Mouse (Mus musculus): ENCODE measurements around the gene Gast. TPM values are rescaled to one million over a fixed set of nuclear protein-coding genes. Genes with fewer than 3 reads are reported as not detected.

The Gast gene
- total RNA-seq, 2 experiments from 2014 or later = not detected

- peak; percentile 78 to 81 for DNase-seq
Observed at GRCm38 (mm10) chr11:100362209-100362978, 28.2 kb downstream of the Gast start.

DNA sequence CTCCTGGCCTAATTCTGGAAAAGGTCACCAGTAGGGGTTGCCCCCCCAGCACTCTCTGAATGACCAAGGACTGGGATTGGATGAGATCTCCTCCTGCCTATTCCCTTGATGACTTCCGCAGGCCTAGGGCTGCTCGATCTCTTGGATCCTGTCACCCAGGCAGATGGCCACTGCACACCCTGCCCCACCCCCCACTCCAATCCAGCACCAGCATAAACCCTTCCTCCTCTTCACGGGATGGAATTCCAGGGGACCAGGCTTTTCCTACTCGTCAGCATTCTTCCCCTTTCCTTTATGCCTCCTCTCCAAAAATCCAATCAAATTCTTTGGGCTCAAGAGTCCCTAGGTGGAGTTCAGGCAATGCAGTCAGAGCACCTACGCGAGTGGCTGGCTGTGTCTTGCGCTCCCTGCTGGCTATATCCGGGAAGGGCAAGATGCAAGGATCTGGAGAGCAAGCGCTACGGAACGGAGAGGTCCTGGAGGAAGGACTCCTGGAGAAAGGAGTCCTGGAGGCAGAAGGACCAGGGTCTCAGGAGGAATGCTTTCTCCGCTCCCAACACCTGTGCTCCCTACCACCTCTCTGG, 28.9 kb downstream of the Gast start:
- DNase-seq = peak; percentile 75 to 78

- no peak for DNase-seq
Observed at GRCm38 (mm10) chr11:100369145-100369544, 34.9 kb downstream of the Gast start.

DNA sequence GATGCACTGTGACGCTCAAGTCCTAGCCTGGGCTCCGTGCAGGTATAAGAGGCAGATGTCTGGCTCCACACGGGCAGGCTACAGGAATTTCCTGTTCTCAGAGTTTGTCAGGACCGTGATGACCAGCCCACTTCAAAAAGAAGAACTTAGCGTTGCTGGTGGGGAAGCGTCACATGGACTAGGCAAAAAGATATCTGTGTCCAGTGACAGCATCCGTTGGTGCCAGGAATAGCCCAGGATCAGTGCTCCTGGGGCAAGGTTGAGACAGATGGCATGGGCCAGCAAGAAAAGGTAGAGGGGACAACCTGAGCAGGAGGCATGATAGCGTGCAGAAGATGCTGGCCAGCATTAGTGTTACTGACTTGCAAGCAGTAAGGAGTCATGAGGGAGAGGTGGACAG, 35.6 kb downstream of the Gast start:
- no peak for DNase-seq

DNA sequence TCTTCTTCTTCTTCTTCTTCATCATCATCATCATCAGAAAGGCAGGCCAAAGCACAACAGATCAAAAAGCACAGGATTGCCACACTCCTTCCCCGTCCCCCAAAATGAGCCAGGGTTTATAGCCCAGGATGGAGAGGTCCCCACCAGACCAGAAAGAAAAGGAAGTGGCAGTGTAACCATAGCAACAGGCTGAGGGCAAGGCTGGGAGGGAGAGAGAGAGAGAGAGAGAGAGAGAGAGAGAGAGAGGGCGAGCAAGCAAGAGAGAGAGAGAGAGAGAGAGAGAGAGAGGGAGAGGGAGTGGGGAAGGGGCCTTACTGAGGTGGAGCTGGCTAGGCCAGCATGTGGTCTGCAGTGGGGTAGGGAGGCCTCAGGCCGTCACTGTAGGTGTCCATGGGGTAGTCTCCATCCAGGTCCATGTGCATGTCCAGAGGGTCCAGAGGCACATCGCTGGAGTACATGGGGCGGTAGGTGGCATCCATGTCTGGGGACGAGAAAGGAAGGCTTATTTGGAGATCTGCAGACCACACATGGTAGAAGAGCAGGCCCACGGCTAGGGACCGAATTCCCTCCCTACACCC, 37.9 kb downstream of the Gast start:
- no peak for DNase-seq

DNA sequence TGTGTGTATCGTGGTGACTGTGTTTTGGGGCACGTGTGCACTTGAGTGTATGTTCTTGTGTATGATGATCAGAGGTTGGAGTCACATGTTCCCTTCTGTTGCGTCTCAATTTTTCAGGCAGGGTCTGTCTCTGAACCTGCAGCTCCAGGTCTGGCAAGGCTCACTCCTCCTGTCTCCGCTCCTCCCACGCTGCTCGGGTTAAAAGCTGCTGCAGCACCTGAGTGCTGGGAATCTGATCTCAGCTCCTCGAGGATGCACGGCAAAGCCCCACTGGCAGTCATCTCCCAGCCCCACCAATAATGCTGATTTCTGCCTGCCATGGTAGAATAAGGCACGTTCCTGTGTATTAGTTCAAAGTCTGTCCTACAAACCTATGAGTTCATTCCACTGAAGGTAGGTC, 40.9 kb downstream of the Gast start:
- no peak for DNase-seq

DNA sequence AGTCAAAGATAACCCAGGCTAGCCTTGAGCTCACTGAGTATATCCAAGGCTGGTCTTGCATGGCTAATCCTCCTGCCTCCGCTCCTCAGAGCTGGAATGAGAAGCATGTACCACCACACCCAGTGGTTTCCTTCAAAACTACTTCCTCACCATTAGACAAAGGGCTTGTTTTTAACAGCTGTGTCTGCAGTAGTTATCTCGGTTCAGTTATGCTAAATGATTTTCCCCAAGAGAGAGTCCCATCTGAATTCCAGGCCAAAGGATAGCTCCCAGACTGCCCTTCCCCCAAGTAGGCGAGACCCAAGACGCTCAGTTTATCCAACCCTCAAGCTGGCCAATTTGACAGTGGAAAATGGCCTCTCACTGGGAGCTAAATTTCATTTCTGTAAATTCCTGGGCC, 41.8 kb downstream of the Gast start:
- no peak for DNase-seq

DNA sequence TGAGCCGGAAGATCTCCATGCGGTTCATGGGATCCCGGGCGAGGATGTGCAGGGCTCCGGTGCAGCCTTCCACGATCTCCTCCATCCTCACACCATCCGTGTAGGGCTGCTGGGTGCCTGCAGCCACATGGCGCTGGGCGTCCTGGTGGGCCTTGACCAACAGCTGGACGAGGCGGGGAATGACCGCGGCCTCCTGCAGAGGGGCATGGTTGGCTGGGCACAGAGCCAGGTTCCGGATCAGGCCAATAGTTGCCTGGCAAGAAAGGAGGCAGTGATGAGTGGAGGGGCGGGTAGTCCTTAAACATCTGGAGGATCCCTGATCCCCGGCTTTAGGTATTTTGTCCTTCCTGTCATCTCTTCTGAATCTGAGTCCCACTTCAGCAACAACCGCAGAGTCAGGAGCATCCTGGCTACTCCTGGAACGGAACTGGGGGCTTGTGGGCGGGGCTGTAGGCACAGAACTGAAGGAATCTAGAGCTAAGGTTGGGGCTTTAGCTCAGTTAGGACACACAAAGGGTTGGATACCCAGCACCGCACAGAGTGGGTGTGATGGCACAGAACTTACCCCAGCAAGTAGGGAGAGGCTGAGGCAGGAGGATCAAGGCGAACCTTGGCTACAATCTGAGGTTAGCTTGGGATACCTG, 42.7 kb downstream of the Gast start:
- DNase-seq = no peak

GRCm38 (mm10) chr11:100377989-100378388, 43.8 kb downstream of the Gast start:
- no peak for DNase-seq

DNA sequence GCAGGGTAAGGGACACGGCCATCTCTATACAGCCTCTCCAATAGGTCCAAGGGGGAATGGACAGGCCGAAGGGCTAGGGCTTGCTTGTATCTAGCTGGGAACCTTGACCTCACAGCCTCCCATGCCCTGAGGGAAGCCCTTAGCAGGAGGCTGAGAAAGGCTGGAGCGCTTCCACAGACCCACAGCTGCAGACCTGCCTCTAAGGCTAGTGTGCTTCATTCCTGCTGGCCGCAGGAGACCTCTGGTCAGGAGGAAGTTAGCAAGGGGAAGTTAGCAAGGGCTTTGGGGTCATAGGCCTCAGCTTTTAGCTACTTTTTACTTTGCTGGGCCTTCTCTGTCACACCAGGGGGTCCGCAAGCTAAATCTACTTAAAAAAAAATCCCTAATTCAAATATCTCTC, 44.2 kb downstream of the Gast start:
- DNase-seq = no peak

DNA sequence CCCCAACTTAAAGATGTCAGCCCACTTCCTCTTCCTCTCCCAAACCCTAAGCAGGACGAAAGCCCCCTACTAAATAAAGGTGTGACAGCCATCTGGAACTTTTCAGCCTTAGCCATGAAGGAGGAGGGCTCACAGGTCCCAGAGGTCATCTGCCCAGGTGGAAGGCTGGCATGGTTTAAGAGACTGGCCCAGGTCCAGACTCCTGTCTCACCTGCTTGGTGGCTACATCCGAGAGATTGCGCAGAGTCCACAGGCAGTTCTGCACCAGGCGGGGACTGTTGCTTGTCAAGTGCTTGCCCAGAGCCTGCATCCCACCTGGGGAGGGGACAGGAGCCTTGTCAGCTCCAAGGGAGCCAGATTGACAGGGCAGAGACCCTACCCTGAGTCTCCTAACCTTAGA, 45.1 kb downstream of the Gast start:
- no peak for DNase-seq

GRCm38 (mm10) chr11:100382682-100383081, 48.5 kb downstream of the Gast start:
- no peak for DNase-seq

GRCm38 (mm10) chr11:100385016-100385415, 50.8 kb downstream of the Gast start:
- DNase-seq = no peak

- no peak for DNase-seq
Observed at GRCm38 (mm10) chr11:100386586-100386985, 52.4 kb downstream of the Gast start.

Other genes with a start within 250 kb of the Gast start
- gene Krt32, start 246.2 kb upstream of the Gast start, total RNA-seq (2021) = not detected
- gene Krt35, start 238.2 kb upstream of the Gast start, total RNA-seq (2021) = not detected
- gene Krt36, start 228.8 kb upstream of the Gast start, total RNA-seq (2021) = under 1 TPM; 0.16 to 0.36 TPM
- gene Krt13, start 212.8 kb upstream of the Gast start, total RNA-seq (2021) = not detected
- not detected for gene Krt15, start 198.5 kb upstream of the Gast start, total RNA-seq (2021)
- gene Krt19, start 185.7 kb upstream of the Gast start, total RNA-seq (2021) = 1 to 10 TPM; 3.9 to 6.8 TPM
- not detected for gene Krt9, start 141.2 kb upstream of the Gast start, total RNA-seq (2021)
- gene Krt14, start 126.9 kb upstream of the Gast start, total RNA-seq (2021) = under 1 TPM; 0.23 to 0.36 TPM
- not detected for gene Krt16, start 85.5 kb upstream of the Gast start, total RNA-seq (2021)
- gene Krt17, start 73.4 kb upstream of the Gast start, total RNA-seq (2021) = not detected
- gene Krt42, start 64.5 kb upstream of the Gast start, total RNA-seq (2021) = not detected
- gene Eif1, start 14.5 kb upstream of the Gast start, total RNA-seq (2021) = 1,000 to 10,000 TPM; 1,327 to 1,427 TPM
- 10 to 100 TPM; 36.0 to 43.8 TPM for gene Hap1, start 21.7 kb downstream of the Gast start, total RNA-seq (2021)
- 10 to 100 TPM; 73.9 to 87.1 TPM for gene Jup, start 63.4 kb downstream of the Gast start, total RNA-seq (2021)
- 10 to 100 TPM; 26.3 to 40.5 TPM for gene P3h4, start 80.4 kb downstream of the Gast start, total RNA-seq (2021)
- gene Fkbp10, start 81.3 kb downstream of the Gast start, total RNA-seq (2021) = 10 to 100 TPM; 23.7 to 27.2 TPM
- gene Nt5c3b, start 107.4 kb downstream of the Gast start, total RNA-seq (2021) = 10 to 100 TPM; 53.8 to 58.2 TPM
- 1 to 10 TPM in 1 of 2 experiments, under 1 TPM in 1; 0.63 to 1.2 TPM for gene Klhl10, start 107.5 kb downstream of the Gast start, total RNA-seq (2021)
- gene Klhl11, start 138.3 kb downstream of the Gast start, total RNA-seq (2021) = 10 to 100 TPM; 56.2 to 58.2 TPM
- gene Acly, start 193.6 kb downstream of the Gast start, total RNA-seq (2021) = 1,000 to 10,000 TPM; 1,688 to 2,194 TPM
- 1 to 10 TPM; 5.6 to 7.7 TPM for gene Ttc25, start 211.2 kb downstream of the Gast start, total RNA-seq (2021)
- gene Cnp, start 240.5 kb downstream of the Gast start, total RNA-seq (2021) = 10 to 100 TPM; 46.5 to 60.7 TPM